Mouse (Mus musculus) G1E (cell line): ENCODE results near the gene Med15.

ENCODE experiments used
- CTCF ChIP-seq: IDR thresholded peaks from 2 replicates; pipeline ENCODE4 v1.5.1; 2012; ENCODE audit warnings: low read depth, low read length, inconsistent platforms, mixed read lengths
- GATA1 ChIP-seq: IDR thresholded peaks from 2 replicates; pipeline ENCODE4 v1.6.1; 2012; ENCODE audit warnings: borderline replicate concordance, low read length, inconsistent platforms, mixed read lengths
- POLR2AphosphoS5 ChIP-seq: IDR thresholded peaks from 2 replicates; pipeline ENCODE4 v1.6.1; 2012; ENCODE audit warnings: low read depth, low read length, inconsistent platforms; ENCODE audit not compliant: insufficient replicate concordance
- TAL1 ChIP-seq: conservative IDR thresholded peaks from 2 replicates; pipeline ENCODE4 v1.6.1; 2012; ENCODE audit warnings: low read depth, low read length, inconsistent platforms, mixed read lengths

DNA sequence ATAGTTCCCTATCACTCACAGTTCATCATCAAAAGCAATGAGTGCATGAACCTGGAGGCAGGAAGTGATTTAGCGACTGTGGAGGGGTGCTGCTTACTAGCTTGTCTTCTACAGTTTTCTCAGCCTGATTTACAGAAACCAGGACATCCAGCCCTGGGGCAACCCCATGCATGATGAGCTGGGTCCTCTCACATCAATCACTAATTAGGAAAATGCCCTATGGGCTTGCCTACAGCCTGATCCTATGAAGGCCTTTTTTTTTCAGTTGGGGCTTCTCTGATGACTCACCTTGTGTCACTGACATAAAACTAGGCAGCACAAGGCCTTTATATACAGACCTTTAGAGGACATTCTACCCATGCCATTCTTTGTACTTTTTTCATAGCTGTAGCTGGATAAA, 47.0 kb upstream of the Med15 start:
- TF ChIP-seq CTCF (no peak), TAL1 (no peak), POLR2AphosphoS5 (no peak), GATA1 (no peak)
